Comparison of ENCODE assay signal across 28 mouse cellular contexts in genomic region chr16:74718154-74718553, GRCm38 (mm10).
"Had no signal": no experiment of that assay in that cellular context is flagged by ENCODE, and none has a peak within 500 bp of the region (broad histone marks: within the 10 kb centered on the region; RNA-seq: fewer than 3 reads in every experiment).

No protein-coding gene starts in this region.

- H3K4me3 ChIP-seq: embryonic facial prominence, embryonic 10.5 days; embryonic facial prominence, embryonic 12.5 days; embryonic facial prominence, embryonic 13.5 days; embryonic facial prominence, embryonic 15.5 days; erythroblast, embryonic 14.5 days; forebrain, embryonic 10.5 days; forebrain, embryonic 12.5 days; forebrain, embryonic 13.5 days; forebrain, embryonic 15.5 days; gastrocnemius, adult 2 months had no signal

- DNase-seq: cerebellum, adult 2 months; cerebellum, adult 8-10 months; cerebellum, adult 9-10 months; cerebellum, adult 9-11 months; cerebellum, postnatal 10 days; cerebellum, postnatal 14 days; cerebellum, postnatal 25 days; cerebellum, postnatal 36 days; embryo, embryonic 11 days; forebrain, postnatal 0 days; gastrocnemius, adult 2 months; gastrocnemius, postnatal 10 days; gastrocnemius, postnatal 14 days; gastrocnemius, postnatal 25 days; gastrocnemius, postnatal 36 days; heart, adult 11 months; heart, adult 18-20 months had no signal

- H3K27ac ChIP-seq: embryonic facial prominence, embryonic 10.5 days; embryonic facial prominence, embryonic 12.5 days; embryonic facial prominence, embryonic 13.5 days; embryonic facial prominence, embryonic 15.5 days; forebrain, embryonic 10.5 days; forebrain, embryonic 12.5 days; forebrain, embryonic 13.5 days; forebrain, embryonic 15.5 days; gastrocnemius, adult 2 months had no signal

- H3K27me3 ChIP-seq: embryonic facial prominence, embryonic 12.5 days; embryonic facial prominence, embryonic 13.5 days; embryonic facial prominence, embryonic 15.5 days; forebrain, embryonic 12.5 days; forebrain, embryonic 13.5 days; forebrain, embryonic 15.5 days had no signal

- ATAC-seq: forebrain, embryonic 13.5 days; forebrain, embryonic 14.5 days; forebrain, embryonic 15.5 days; forebrain, embryonic 16.5 days; forebrain, postnatal 0 days had no signal

- H3K36me3 ChIP-seq: embryonic facial prominence, embryonic 10.5 days; embryonic facial prominence, embryonic 12.5 days; embryonic facial prominence, embryonic 13.5 days; embryonic facial prominence, embryonic 15.5 days; forebrain, embryonic 10.5 days; forebrain, embryonic 12.5 days; forebrain, embryonic 15.5 days had no signal

- H3K9me3 ChIP-seq: embryonic facial prominence, embryonic 10.5 days; embryonic facial prominence, embryonic 12.5 days; embryonic facial prominence, embryonic 13.5 days; embryonic facial prominence, embryonic 15.5 days; forebrain, embryonic 10.5 days; forebrain, embryonic 12.5 days; forebrain, embryonic 13.5 days; forebrain, embryonic 15.5 days had no signal

- H3K9ac ChIP-seq: embryonic facial prominence, embryonic 12.5 days; embryonic facial prominence, embryonic 13.5 days; embryonic facial prominence, embryonic 15.5 days; forebrain, embryonic 12.5 days; forebrain, embryonic 13.5 days; forebrain, embryonic 15.5 days; forebrain, postnatal 0 days had no signal

- H3K4me1 ChIP-seq: embryonic facial prominence, embryonic 12.5 days; embryonic facial prominence, embryonic 15.5 days; forebrain, embryonic 10.5 days; forebrain, embryonic 12.5 days; forebrain, embryonic 13.5 days; forebrain, embryonic 15.5 days had no signal

- H3K4me2 ChIP-seq: embryonic facial prominence, embryonic 12.5 days; embryonic facial prominence, embryonic 13.5 days; embryonic facial prominence, embryonic 15.5 days; forebrain, embryonic 12.5 days; forebrain, embryonic 13.5 days; forebrain, embryonic 15.5 days had no signal
